Mouse (Mus musculus) olfactory bulb, adult 2 months (tissue): ENCODE results near the gene Lgals4.

Experiments used
- CTCF ChIP-seq: fragments of 200-500 bp; IDR thresholded peaks from 2 replicates; pipeline ENCODE4 v1.5.1; 2012; ENCODE audit warnings: low read depth, mild to moderate bottlenecking, low read length, moderate library complexity; ENCODE audit not compliant: insufficient read depth
- POLR2A ChIP-seq: fragments of 200-500 bp; IDR thresholded peaks from 2 replicates; pipeline ENCODE4 v1.6.1; 2012; ENCODE audit warnings: mild to moderate bottlenecking, low read depth, low read length, moderate library complexity; ENCODE audit not compliant: insufficient read depth

DNA sequence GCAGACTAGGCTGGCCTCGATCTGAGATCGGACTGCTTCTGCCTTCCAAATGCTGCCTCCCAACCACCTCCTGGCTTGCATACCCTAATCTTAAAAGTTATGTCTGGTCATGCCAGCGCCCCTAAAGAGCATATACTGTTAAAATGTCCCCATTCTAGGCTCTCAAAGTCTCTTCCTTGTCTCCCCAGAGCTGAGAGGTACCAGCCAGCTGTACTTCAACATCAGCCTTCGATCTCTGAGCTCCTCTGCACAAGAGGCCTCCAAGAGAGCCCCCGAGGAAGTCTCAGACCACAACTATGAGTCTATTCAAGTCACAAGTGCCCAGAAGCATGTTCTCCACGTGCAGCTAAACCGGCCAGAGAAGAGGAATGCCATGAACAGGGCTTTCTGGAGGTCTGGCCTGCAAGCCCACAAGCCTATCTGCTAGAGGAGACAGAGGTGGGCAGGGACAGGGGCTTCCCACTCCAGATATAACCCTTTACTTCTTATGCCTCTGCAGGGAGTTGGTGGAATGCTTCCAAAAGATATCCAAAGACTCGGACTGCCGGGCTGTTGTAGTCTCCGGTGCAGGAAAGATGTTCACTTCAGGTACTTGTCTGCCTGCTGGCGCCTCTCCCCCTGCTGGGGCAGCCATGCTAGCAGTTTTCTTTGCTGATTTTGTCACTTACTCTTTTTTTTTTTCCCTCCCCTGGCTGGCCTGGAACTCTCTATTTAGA, 7.8 kb upstream of the Lgals4 start:
- TF ChIP-seq POLR2A (no peak), CTCF (no peak)
